Mouse (Mus musculus) naive thymus-derived CD4-positive, alpha-beta T cell, adult 2 months (primary cell): ENCODE data around the gene Sap30.
A peak's percentile ranks its signal among the peaks of the same experiment; 100 is the strongest.
"Not testable (repeated sequence)": the region's sequence is repeated elsewhere in the genome, so short reads cannot be mapped to it uniquely, and the experiment has no call there.

Experiments used
- DNase-seq: peaks from one replicate; pipeline ENCODE4 v3.0.0-alpha.2; 2011; ENCODE audit warnings: low read depth

Gene Sap30

GRCm38 (mm10) chr8:57487441-57488155, at the start of gene Sap30:
TSS of gene Sap30 (minus strand) at chr8:57487860.
- peak; percentile 98 for DNase-seq

- no peak for DNase-seq
Measured at GRCm38 (mm10) chr8:57536167-57536566, 48.5 kb upstream of the Sap30 start.

- no peak for DNase-seq
Measured at GRCm38 (mm10) chr8:57534495-57534894, 46.8 kb upstream of the Sap30 start.

- DNase-seq: no peak
Measured at GRCm38 (mm10) chr8:57533106-57533505, 45.4 kb upstream of the Sap30 start.

- DNase-seq: no peak
Measured at GRCm38 (mm10) chr8:57532223-57532622, 44.6 kb upstream of the Sap30 start.

GRCm38 (mm10) chr8:57530666-57531349, 43.1 kb upstream of the Sap30 start:
- peak; percentile 85 for DNase-seq

GRCm38 (mm10) chr8:57530238-57530637, 42.6 kb upstream of the Sap30 start:
- DNase-seq: no peak

- DNase-seq: no peak
Measured at GRCm38 (mm10) chr8:57528036-57528435, 40.4 kb upstream of the Sap30 start.

GRCm38 (mm10) chr8:57520186-57520786, 32.6 kb upstream of the Sap30 start:
- no peak for DNase-seq

- DNase-seq: no peak
Measured at GRCm38 (mm10) chr8:57517723-57518122, 30.1 kb upstream of the Sap30 start.

GRCm38 (mm10) chr8:57516685-57517084, 29.0 kb upstream of the Sap30 start:
- DNase-seq: not testable (repeated sequence)

GRCm38 (mm10) chr8:57513178-57513661, 25.6 kb upstream of the Sap30 start:
- peak; percentile 38 for DNase-seq

GRCm38 (mm10) chr8:57512141-57513056, 24.7 kb upstream of the Sap30 start:
- peak; percentile 49 for DNase-seq

- peak; percentile 99 for DNase-seq
Measured at GRCm38 (mm10) chr8:57511316-57512118, 23.9 kb upstream of the Sap30 start, which contains the start of gene Hmgb2. TSS of gene Hmgb2 (plus strand) at chr8:57511907.

- peak; percentile 46 for DNase-seq
Measured at GRCm38 (mm10) chr8:57510791-57511315, 23.2 kb upstream of the Sap30 start.

- no peak for DNase-seq
Measured at GRCm38 (mm10) chr8:57508657-57509056, 21.0 kb upstream of the Sap30 start.

GRCm38 (mm10) chr8:57507556-57508063, 19.9 kb upstream of the Sap30 start:
- no peak for DNase-seq

- not testable (repeated sequence) for DNase-seq
Measured at GRCm38 (mm10) chr8:57505500-57505899, 17.8 kb upstream of the Sap30 start.

GRCm38 (mm10) chr8:57503641-57504040, 16.0 kb upstream of the Sap30 start:
- peak; percentile 87 for DNase-seq

GRCm38 (mm10) chr8:57498847-57499511, 11.3 kb upstream of the Sap30 start:
- no peak for DNase-seq
